Mouse (Mus musculus) olfactory bulb, adult 2 months (tissue): ENCODE data around the gene Dyrk1a. TPM values are rescaled to one million over a fixed set of nuclear protein-coding genes. Genes with fewer than 3 reads are reported as not detected.

Experiments used
- H3K27ac ChIP-seq: fragments of 200-500 bp; 2 replicates; pipeline ENCODE4 v1.5.1; 2012; ENCODE audit warnings: low read depth, low read length; ENCODE audit not compliant: insufficient read depth
- H3K4me1 ChIP-seq: fragments of 200-500 bp; 2 replicates; pipeline ENCODE4 v1.6.1; 2012; ENCODE audit warnings: low read length; ENCODE audit not compliant: control insufficient read depth, insufficient read depth
- H3K4me3 ChIP-seq: fragments of 200-500 bp; 2 replicates; pipeline ENCODE4 v1.5.1; 2012; ENCODE audit warnings: mild to moderate bottlenecking, low read depth, low read length, moderate library complexity; ENCODE audit not compliant: insufficient read depth
- CTCF ChIP-seq: fragments of 200-500 bp; IDR thresholded peaks from 2 replicates; pipeline ENCODE4 v1.5.1; 2012; ENCODE audit warnings: low read depth, mild to moderate bottlenecking, low read length, moderate library complexity; ENCODE audit not compliant: insufficient read depth
- POLR2A ChIP-seq: fragments of 200-500 bp; IDR thresholded peaks from 2 replicates; pipeline ENCODE4 v1.6.1; 2012; ENCODE audit warnings: mild to moderate bottlenecking, low read depth, low read length, moderate library complexity; ENCODE audit not compliant: insufficient read depth
- WGBS: fragments of 180-500 bp; shearing (Covaris S2); methylation state at CpG from one replicate; pipeline ENCODE4 v1.1.7; 2018; 5-methylcytosine and 5-hydroxymethylcytosine counted together
- polyA plus RNA-seq: library from polyadenylated mRNA; stranded (reverse); fragments of >200 nt; gene quantifications from 2 replicates; pipeline ENCODE4 v1.2.4, GENCODE M21; 2012; ENCODE audit warnings: low replicate concordance; ENCODE audit not compliant: missing spikeins, insufficient read depth, insufficient read length

Dyrk1a gene
- polyA plus RNA-seq, 1 experiment: not detected

DNA sequence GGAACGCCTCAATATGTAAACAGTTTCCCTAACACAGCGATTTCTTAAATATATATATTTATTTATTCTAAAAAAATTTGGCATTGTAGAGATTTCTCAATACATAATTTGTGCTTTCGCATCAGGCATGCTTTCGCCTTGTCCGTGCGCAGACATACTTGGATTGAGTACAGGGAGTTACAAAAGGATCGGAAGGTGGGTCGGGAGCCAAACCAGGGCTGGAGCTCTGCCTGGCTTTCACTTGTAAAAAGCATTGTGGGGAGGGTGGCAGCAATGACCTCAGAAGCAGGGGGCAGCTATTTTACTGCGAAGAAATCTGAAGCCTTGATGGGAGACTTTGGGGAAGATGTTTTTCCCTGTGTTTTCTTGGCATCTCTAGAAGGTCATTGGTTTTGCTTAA lies 175.2 kb downstream of the Dyrk1a start:
- peaks cover 8% of the 10 kb centered on the region for H3K4me1 ChIP-seq
- no peak overlapping the region for H3K27ac ChIP-seq
- 60% methylated on average over 9 of the region's 9 CpGs for WGBS
- TF ChIP-seq CTCF: no peak
- TF ChIP-seq POLR2A: no peak
- H3K4me3 ChIP-seq: no peak overlapping the region

Other genes starting within 250 kb of the Dyrk1a start
- gene Ripply3, start 241.6 kb upstream of the Dyrk1a start, polyA plus RNA-seq: not detected in 2 replicates
- 233 and 684 TPM in 2 replicates for gene Ttc3, start 199.4 kb upstream of the Dyrk1a start, polyA plus RNA-seq
- not detected in 2 replicates for gene Pigp, start 198.2 kb upstream of the Dyrk1a start, polyA plus RNA-seq
- not detected in 2 replicates for gene Vps26c, start 43.2 kb upstream of the Dyrk1a start, polyA plus RNA-seq